Mouse (Mus musculus): ENCODE measurements at regions not wholly inside any gene's neighbourhood (a gene's known extent, or its start where the extent isn't known, plus 50 kb on each side); places are given as distances from the start of the nearest gene placed in this dataset.

DNA sequence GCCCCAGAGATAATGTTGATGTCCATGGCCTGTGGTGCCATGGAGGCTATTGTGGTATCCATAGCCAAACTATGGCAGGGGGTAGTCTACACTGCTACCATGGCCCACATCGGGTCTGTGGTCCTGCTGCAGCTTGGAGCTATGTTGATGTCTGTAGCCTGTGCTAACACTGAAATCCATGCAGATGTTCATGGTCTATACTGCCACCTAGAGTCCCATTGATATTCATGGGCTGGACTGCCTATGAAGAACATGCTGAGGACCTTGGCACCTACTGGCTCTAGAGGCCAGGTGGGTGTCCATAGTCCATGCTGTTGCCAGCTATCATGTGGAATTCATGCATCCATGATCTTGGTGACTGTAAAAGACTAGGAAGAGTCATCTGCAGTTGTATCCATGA lies 463.8 kb downstream of the Nsun3 start:
- TF ChIP-seq CTCF (IDR thresholded peaks at IDR 0.05; ENCODE audit: insufficient read depth, low read length) (no peak), POLR2A (IDR thresholded peaks at IDR 0.05; ENCODE audit: borderline replicate concordance, extremely low read depth, low read depth, low read length) (no peak)
